Mouse (Mus musculus): ENCODE measurements around the gene Ppm1h. TPM values are rescaled to one million over a fixed set of nuclear protein-coding genes. Genes with fewer than 3 reads are reported as not detected.
"Not testable (repeated sequence)": the region's sequence is repeated elsewhere in the genome, so short reads cannot be mapped to it uniquely, and the experiment has no call there.

Gene Ppm1h
- polyA plus RNA-seq, 1 experiment from 2014 or later: 7.6 TPM

DNA sequence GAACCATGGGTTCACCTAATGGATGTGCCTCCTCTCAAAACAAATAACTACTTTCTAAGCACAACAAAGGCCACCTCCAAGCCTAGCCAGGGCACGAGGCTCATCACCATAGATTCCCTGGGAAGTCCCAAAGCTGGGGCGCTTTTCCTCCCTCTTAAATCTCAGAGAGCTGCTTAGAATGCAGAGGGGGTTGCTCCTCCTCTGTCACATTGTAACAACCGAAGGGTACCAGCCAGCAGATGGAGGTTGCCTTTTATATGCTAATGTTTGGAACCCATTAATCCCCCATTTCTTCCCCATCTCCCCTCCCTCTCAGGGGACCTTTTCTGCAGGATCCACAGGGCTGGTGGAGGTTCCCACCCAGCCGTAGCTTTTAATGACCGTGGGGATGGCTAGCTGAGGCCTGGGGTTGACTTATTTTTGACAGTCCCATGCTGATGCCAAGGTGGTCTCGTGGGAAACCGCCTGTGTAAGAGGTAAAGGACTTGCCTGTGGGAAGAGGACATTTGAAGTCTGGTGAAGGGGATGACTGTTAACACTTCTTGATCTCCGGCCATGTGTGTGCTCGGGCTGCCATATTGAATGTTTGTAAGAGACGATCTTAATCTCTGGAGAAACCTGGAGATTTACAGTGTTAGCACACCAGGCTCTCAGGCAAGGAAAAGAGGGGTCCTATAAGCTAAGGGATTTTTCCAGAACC is 253.4 kb downstream of the Ppm1h start:
- Histone ChIP-seq H3K9me3 (no peaks in the 10 kb centered on the region), H3K4me2 (no peak overlapping the region), H3K36me3 (no peaks in the 10 kb centered on the region), H3K27ac (no peak overlapping the region), H3K4me1 (peaks cover 33% of the 10 kb centered on the region), H3K4me3 (no peak overlapping the region), H3K9ac (no peak overlapping the region), H3K27me3 (no peaks in the 10 kb centered on the region)
- 82% methylated on average over 10 of the region's 10 CpGs for WGBS
- no peak for ATAC-seq (ENCODE audit: borderline replicate concordance, extremely low read depth, low FRiP score, low TSS enrichment)

DNA sequence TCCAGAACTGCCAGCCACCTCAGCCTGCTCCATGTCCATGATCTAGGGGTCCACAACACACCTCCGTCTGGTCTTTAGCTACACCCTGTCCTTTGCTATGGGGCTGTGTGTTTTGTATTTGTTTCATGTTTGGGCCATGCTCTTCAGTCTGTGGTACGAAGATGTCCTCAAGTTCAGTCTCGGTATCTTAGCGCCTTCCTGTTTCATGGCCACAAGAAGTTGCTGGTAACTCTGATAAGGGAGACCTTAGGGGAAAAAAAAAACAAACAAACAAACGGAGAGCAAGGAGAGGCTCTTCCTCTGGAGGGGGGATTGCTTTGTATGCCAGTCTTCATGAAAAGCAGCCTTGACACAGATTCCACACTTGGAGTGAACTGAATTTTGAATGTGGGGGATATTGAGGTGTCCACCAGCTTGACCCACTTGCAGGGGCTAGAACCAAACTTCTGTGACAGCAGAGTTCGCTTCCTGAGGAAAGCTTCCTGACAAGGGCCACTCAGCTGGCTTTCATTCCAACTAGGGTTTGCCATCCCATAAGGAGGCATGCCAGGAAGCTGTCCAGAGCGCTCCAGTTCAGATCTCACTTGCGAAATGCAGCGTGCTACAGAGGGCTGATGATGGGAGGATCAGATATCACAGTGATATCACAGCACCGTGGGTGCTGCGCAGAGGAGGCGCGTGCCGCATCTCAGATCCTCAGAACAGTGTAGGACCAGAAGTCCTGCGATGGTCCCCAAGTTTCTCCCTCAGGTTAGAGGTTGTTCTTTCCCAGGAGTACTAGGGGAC is 254.7 kb downstream of the Ppm1h start:
- Histone ChIP-seq H3K4me2 (no peak overlapping the region), H3K4me1 (peaks cover 33% of the 10 kb centered on the region), H3K27me3 (no peaks in the 10 kb centered on the region), H3K9me3 (no peaks in the 10 kb centered on the region), H3K36me3 (no peaks in the 10 kb centered on the region), H3K9ac (no peak overlapping the region), H3K4me3 (no peak overlapping the region), H3K27ac (no peak overlapping the region)
- 58% methylated on average over 15 of the region's 15 CpGs for WGBS
- ATAC-seq (ENCODE audit: borderline replicate concordance, extremely low read depth, low FRiP score, low TSS enrichment): no peak

- H3K9me3 ChIP-seq: not testable (repeated sequence)
These were observed 256.8 kb downstream of the Ppm1h start for GRCm38 (mm10) chr10:122935406-122935805.

GRCm38 (mm10) chr10:122937380-122937779 is 258.8 kb downstream of the Ppm1h start:
- H3K4me2 ChIP-seq; H3K4me1 ChIP-seq; H3K36me3 ChIP-seq; H3K4me3 ChIP-seq; H3K9ac ChIP-seq; ATAC-seq (ENCODE audit: borderline replicate concordance, extremely low read depth, low FRiP score, low TSS enrichment); H3K9me3 ChIP-seq; H3K27me3 ChIP-seq; H3K27ac ChIP-seq: not testable (repeated sequence)
- no CpG with 5 or more reads among the region's 4 CpGs for WGBS

More at GRCm38 (mm10) chr10:122935406-122935805, 256.8 kb downstream of the Ppm1h start:
- not testable (repeated sequence) for ATAC-seq (ENCODE audit: borderline replicate concordance, extremely low read depth, low FRiP score, low TSS enrichment); H3K9ac ChIP-seq; H3K4me2 ChIP-seq; H3K4me3 ChIP-seq; H3K36me3 ChIP-seq; H3K27ac ChIP-seq; H3K27me3 ChIP-seq
- WGBS: no CpG with 5 or more reads among the region's 4 CpGs
- H3K4me1 ChIP-seq: peaks cover 23% of the 10 kb centered on the region

DNA sequence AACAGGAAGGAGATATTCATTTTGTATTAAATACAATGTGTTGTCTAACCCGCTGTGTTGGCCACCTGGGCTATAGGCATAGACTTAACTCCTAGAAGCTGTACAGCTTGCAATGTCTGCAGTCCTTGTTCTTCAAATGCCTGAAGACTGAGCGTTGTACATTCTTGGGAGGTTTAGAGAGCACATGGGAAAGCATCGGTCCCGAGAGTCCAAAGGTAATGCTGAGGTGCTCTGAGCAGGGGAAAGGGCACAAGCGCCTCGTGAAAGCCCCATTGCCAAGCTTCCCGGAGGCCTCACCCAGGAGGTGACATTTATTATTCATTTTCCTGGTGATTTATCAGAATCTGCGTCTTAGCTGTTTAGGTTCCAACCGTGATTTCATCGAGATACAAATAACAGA is 261.0 kb downstream of the Ppm1h start:
- Histone ChIP-seq H3K36me3 (no peaks in the 10 kb centered on the region), H3K27ac (no peak overlapping the region), H3K27me3 (no peaks in the 10 kb centered on the region), H3K4me2 (no peak overlapping the region), H3K4me1 (0 out of 2 replicates have a peak, but pooled peaks cover 9% of the 10 kb centered on the region), H3K9ac (no peak overlapping the region), H3K4me3 (no peak overlapping the region), H3K9me3 (no peaks in the 10 kb centered on the region)
- no peak for ATAC-seq (ENCODE audit: borderline replicate concordance, extremely low read depth, low FRiP score, low TSS enrichment)
- 87% methylated on average over 10 of the region's 10 CpGs for WGBS

DNA sequence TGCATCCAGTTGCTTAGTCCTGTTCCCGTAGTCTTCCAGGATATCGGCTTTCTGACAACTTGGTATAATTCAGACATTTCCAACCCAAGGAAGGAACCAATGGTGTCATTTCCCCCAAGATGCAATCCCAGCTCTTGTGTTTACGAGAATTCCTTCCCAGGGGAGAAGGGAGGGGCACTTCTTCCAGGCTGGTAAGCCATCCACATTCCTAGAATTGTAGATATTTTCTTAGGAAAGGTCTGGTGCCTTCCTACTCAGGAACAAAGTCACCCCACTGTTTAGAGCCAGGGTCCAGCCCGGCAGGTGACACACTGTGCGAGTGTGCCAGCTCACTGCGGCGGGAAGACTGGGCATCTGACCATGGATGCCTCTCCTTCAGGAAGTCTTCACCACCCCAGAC is 264.2 kb downstream of the Ppm1h start:
- Histone ChIP-seq H3K4me1 (0 out of 2 replicates have a peak, but pooled peaks cover 9% of the 10 kb centered on the region), H3K9ac (no peak overlapping the region), H3K4me3 (no peak overlapping the region), H3K27me3 (no peaks in the 10 kb centered on the region), H3K9me3 (no peaks in the 10 kb centered on the region), H3K27ac (no peak overlapping the region), H3K36me3 (no peaks in the 10 kb centered on the region), H3K4me2 (no peak overlapping the region)
- 72% methylated on average over 7 of the region's 7 CpGs for WGBS
- no peak for ATAC-seq (ENCODE audit: borderline replicate concordance, extremely low read depth, low FRiP score, low TSS enrichment)

GRCm38 (mm10) chr10:122943824-122944223 is 265.3 kb downstream of the Ppm1h start:
- no peak for ATAC-seq (ENCODE audit: borderline replicate concordance, extremely low read depth, low FRiP score, low TSS enrichment)
- Histone ChIP-seq H3K36me3 (no peaks in the 10 kb centered on the region), H3K4me3 (no peak overlapping the region), H3K27me3 (no peaks in the 10 kb centered on the region), H3K9me3 (no peaks in the 10 kb centered on the region), H3K9ac (no peak overlapping the region), H3K4me1 (0 out of 2 replicates have a peak, but pooled peaks cover 9% of the 10 kb centered on the region), H3K27ac (no peak overlapping the region), H3K4me2 (no peak overlapping the region)
- 28% methylated on average over 6 of the region's 6 CpGs for WGBS

- no peak for ATAC-seq (ENCODE audit: borderline replicate concordance, extremely low read depth, low FRiP score, low TSS enrichment)
- 69% methylated on average over 5 of the region's 5 CpGs for WGBS
- Histone ChIP-seq H3K36me3 (no peaks in the 10 kb centered on the region), H3K27ac (no peak overlapping the region), H3K4me2 (no peak overlapping the region), H3K27me3 (no peaks in the 10 kb centered on the region), H3K4me3 (no peak overlapping the region), H3K9me3 (no peaks in the 10 kb centered on the region), H3K4me1 (0 out of 2 replicates have a peak, but pooled peaks cover 9% of the 10 kb centered on the region), H3K9ac (no peak overlapping the region)
These were observed 266.3 kb downstream of the Ppm1h start for GRCm38 (mm10) chr10:122944888-122945287.

DNA sequence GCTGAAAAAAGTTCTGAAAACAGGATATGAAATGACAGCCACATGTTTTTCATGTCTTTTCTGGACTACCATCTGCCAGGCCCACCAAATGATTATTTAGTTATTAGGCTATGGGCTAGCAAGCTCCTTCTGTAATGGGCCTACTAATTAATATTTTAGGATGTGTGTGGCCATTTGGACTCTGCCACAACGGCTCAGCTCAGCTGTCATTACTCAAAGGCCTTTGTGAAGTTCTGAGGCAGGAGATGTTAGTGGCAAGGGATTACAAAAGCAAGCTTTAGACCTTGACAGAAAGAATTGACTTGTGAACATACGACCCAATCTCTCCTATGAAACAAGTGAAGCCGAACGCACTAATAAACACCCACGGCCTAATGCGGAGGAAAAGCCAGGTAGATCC is 272.4 kb downstream of the Ppm1h start:
- WGBS: 76% methylated on average over 6 of the region's 6 CpGs
- no peaks in the 10 kb centered on the region for H3K36me3 ChIP-seq

GRCm38 (mm10) chr10:122953576-122953975 is 275.0 kb downstream of the Ppm1h start:
- H3K9me3 ChIP-seq: no peaks in the 10 kb centered on the region
- no peak overlapping the region for H3K4me2 ChIP-seq
- H3K36me3 ChIP-seq: no peaks in the 10 kb centered on the region
- H3K9ac ChIP-seq: no peak overlapping the region
- H3K4me1 ChIP-seq: no peaks in the 10 kb centered on the region
- 79% methylated on average over 9 of the region's 9 CpGs for WGBS
- no peak overlapping the region for H3K4me3 ChIP-seq
- no peak overlapping the region for H3K27ac ChIP-seq
- ATAC-seq (ENCODE audit: borderline replicate concordance, extremely low read depth, low FRiP score, low TSS enrichment): no peak
- no peaks in the 10 kb centered on the region for H3K27me3 ChIP-seq

More for the DNA sequence above, 272.4 kb downstream of the Ppm1h start:
- H3K27ac ChIP-seq: no peak overlapping the region
- no peak overlapping the region for H3K9ac ChIP-seq
- ATAC-seq (ENCODE audit: borderline replicate concordance, extremely low read depth, low FRiP score, low TSS enrichment): no peak
- H3K9me3 ChIP-seq: no peaks in the 10 kb centered on the region
- H3K4me2 ChIP-seq: no peak overlapping the region
- H3K4me1 ChIP-seq: no peaks in the 10 kb centered on the region
- H3K4me3 ChIP-seq: no peak overlapping the region
- H3K27me3 ChIP-seq: no peaks in the 10 kb centered on the region

GRCm38 (mm10) chr10:122957918-122958317 is 279.4 kb downstream of the Ppm1h start:
- Histone ChIP-seq H3K27ac (no peak overlapping the region), H3K4me1 (peaks cover 12% of the 10 kb centered on the region), H3K4me2 (no peak overlapping the region), H3K36me3 (no peaks in the 10 kb centered on the region), H3K4me3 (no peak overlapping the region), H3K9me3 (no peaks in the 10 kb centered on the region), H3K9ac (no peak overlapping the region), H3K27me3 (no peaks in the 10 kb centered on the region)
- ATAC-seq (ENCODE audit: borderline replicate concordance, extremely low read depth, low FRiP score, low TSS enrichment): no peak
- WGBS: 68% methylated on average over 2 of the region's 2 CpGs

DNA sequence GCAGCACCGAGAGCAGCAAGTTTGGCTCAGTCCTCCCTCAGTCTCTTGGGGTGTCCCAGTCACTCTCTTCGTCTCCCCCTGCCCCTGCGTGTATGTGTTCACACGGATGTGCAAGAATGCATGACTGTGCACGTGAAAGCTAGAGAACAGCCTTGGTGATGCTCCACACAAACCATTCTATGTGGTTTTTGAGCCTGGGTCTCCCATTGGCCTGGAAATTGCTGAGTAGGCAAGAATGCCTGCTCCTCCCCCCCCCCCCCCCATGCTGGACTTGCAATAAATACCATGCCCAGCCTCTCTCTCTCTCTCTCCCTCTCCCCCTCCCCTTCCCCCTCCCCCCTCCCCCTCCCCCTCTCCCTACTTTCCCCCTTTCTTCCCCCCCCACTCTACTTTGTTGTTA is 280.1 kb downstream of the Ppm1h start:
- WGBS: 85% methylated on average over 5 of the region's 5 CpGs
- Histone ChIP-seq H3K4me1 (peaks cover 16% of the 10 kb centered on the region), H3K4me3 (no peak overlapping the region), H3K36me3 (no peaks in the 10 kb centered on the region), H3K27me3 (no peaks in the 10 kb centered on the region), H3K4me2 (no peak overlapping the region), H3K9ac (no peak overlapping the region), H3K9me3 (no peaks in the 10 kb centered on the region), H3K27ac (no peak overlapping the region)
- no peak for ATAC-seq (ENCODE audit: borderline replicate concordance, extremely low read depth, low FRiP score, low TSS enrichment)

Data from lung, embryonic 15.5 days (tissue).